Mouse (Mus musculus): ENCODE measurements around the gene Slc26a1. TPM values are rescaled to one million over a fixed set of nuclear protein-coding genes. Genes with fewer than 3 reads are reported as not detected.
A peak's percentile ranks its signal among the peaks of the same experiment; 100 is the strongest.

Slc26a1 gene
- polyA plus RNA-seq, 1 experiment from 2014 or later = 0.97 TPM

DNA sequence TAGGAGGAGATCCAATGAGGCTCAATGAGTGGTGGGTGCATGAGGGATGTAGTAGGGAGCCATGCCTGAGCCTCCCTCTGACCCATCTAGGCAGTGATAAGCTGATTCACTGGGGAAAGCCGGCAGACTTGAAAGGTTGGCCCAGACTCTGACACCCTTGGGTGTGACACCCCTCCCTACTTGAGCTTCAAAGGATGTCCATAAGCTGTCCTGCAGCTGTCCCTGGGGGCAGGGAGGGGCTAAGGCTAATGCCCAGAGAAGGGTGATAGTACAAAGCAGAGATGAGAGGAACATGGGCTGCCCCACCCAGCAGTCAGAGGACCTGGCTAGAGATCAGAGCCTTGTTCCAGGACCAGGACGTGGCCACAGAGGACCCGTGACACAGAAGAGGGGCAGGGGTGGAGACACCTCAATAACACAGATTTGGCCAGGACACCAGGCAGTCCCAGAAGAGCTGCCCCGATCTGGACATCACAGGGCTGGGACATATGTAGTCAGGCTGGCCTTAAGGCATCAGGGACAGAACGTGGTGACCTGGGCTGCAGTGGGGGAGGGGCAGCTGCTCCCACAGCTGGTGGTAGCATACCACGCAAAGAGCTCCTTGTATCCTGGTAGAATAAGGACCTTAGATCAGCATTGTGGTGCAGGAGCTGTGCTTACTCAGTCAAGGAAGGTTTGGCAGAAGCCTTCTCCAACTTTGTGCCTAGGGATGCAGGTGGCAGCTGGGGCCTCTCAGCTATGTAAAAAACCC lies 33.8 kb upstream of the Slc26a1 start:
- WGBS = 63% methylated on average over 6 of the region's 6 CpGs
- no peak for ATAC-seq (ENCODE audit: insufficient read depth, low FRiP score, low TSS enrichment)

DNA sequence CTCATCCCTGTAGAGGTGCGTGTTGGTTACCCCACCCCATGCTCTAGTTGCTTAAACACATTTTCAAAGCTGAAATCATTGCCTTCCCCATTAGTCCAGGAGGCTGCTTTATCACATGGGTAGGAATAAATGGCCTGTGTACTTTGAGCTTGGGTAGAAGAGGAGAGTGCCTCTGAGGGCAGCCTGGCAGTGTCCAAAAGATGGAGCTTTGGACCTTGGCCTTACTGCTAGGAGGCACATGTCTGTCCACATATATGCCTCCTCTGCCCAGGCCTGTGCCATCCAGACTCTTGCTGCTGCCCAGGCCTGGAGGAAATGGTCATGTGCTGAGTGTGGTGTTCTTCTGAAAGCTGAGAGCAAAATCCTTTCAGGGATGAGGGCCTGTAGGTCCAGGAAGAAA lies 33.0 kb upstream of the Slc26a1 start:
- Histone ChIP-seq H3K9ac (ENCODE audit: low read length) (no peak overlapping the region), H3K4me1 (ENCODE audit: control insufficient read depth, insufficient read depth, low read length) (no peaks in the 10 kb centered on the region), H3K36me3 (ENCODE audit: control insufficient read depth, insufficient read depth, low read length) (peaks cover 3% of the 10 kb centered on the region; the same call in 1 of the 2 replicates), H3K4me2 (ENCODE audit: low read depth) (no peak overlapping the region), H3K4me3 (ENCODE audit: low read depth, low read length) (no peak overlapping the region), H3K9me3 (ENCODE audit: control insufficient read depth, low read length) (no peaks in the 10 kb centered on the region), H3K27me3 (ENCODE audit: control insufficient read depth, insufficient read depth, low read length) (no peaks in the 10 kb centered on the region), H3K27ac (ENCODE audit: low read depth, low read length) (no peak overlapping the region)
- no peak for DNase-seq (ENCODE audit: low spot score)
- no peak for ATAC-seq (ENCODE audit: insufficient read depth, low FRiP score, low TSS enrichment)
- WGBS = 96% methylated on average over 1 of the region's 1 CpGs

More for the DNA sequence above, 33.8 kb upstream of the Slc26a1 start:
- Histone ChIP-seq H3K27me3 (ENCODE audit: control insufficient read depth, insufficient read depth, low read length) (no peaks in the 10 kb centered on the region), H3K4me3 (ENCODE audit: low read depth, low read length) (no peak overlapping the region), H3K36me3 (ENCODE audit: control insufficient read depth, insufficient read depth, low read length) (peaks cover 3% of the 10 kb centered on the region; the same call in 1 of the 2 replicates), H3K4me1 (ENCODE audit: control insufficient read depth, insufficient read depth, low read length) (no peaks in the 10 kb centered on the region), H3K27ac (ENCODE audit: low read depth, low read length) (no peak overlapping the region), H3K9me3 (ENCODE audit: control insufficient read depth, low read length) (no peaks in the 10 kb centered on the region), H3K4me2 (ENCODE audit: low read depth) (no peak overlapping the region), H3K9ac (ENCODE audit: low read length) (no peak overlapping the region)
- no peak for DNase-seq (ENCODE audit: low spot score)

DNA sequence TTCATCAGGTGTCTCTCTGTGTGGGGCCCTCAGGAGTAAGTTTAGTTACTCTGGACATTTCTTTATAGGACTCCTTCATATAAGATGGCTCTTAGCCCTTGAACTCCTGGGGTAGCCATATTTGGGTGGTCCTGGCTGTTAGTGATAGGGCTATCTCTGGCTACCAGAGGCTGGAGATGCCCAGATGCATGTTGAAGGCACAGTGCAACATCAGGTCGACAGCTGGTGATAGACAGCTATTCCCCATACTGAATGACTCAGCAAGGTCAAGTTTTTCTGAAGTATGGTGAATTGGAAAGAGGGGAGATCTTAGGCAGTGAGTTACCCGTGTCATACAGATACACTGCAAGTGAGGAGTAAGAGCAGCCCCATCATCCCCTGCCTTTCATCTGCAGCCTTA lies 32.4 kb upstream of the Slc26a1 start:
- Histone ChIP-seq H3K4me2 (ENCODE audit: low read depth) (no peak overlapping the region), H3K27ac (ENCODE audit: low read depth, low read length) (no peak overlapping the region), H3K36me3 (ENCODE audit: control insufficient read depth, insufficient read depth, low read length) (peaks cover 5% of the 10 kb centered on the region), H3K4me1 (ENCODE audit: control insufficient read depth, insufficient read depth, low read length) (no peaks in the 10 kb centered on the region), H3K4me3 (ENCODE audit: low read depth, low read length) (no peak overlapping the region), H3K27me3 (ENCODE audit: control insufficient read depth, insufficient read depth, low read length) (no peaks in the 10 kb centered on the region), H3K9me3 (ENCODE audit: control insufficient read depth, low read length) (no peaks in the 10 kb centered on the region), H3K9ac (ENCODE audit: low read length) (no peak overlapping the region)
- ATAC-seq (ENCODE audit: insufficient read depth, low FRiP score, low TSS enrichment) = no peak
- DNase-seq (ENCODE audit: low spot score) = no peak
- 85% methylated on average over 2 of the region's 2 CpGs for WGBS

DNA sequence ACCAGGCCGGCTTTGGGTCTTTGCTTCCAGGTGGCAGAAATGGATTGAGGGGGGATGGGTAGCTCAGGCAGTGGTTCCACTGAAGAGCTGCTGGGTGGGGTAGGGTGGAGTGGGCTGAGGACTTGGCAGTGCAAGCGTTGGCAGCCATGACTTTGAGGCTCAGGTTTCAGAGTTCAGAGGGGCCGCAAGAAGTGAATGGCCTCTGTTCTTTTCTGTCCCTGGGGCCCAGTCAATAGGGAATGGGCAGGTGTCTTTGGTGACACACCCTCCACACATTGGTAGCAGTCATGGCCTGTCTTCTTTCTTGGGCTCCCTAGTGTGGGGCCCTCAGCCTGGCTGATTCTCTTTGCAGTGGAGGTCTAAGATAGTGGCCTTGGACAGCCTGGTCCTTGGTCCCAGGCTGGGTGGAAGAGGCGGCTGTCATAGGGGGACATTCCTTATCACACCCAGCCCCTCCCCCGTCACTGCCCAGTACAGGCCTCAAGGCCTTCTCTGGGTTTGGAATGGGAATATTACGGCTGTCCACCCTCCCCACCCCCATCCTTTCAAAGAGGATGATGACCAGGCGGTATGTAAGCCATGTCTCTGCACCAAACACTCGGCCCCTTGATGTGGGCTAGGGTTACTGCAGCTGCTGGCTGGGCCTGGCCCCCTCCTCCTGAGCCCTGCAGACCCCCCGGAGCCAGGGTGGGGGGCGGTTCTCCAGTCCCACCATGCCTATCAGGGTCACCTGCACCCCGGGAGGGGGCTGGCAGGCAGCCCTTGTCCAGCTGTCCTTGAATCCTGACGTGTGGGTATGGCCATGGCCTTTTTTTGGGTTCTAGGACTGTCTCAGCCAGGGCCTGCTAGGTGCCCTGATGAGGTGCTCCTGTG lies 28.6 kb upstream of the Slc26a1 start:
- H3K36me3 ChIP-seq (ENCODE audit: control insufficient read depth, insufficient read depth, low read length) = peaks cover 5% of the 10 kb centered on the region
- WGBS = 81% methylated on average over 12 of the region's 12 CpGs
- H3K4me1 ChIP-seq (ENCODE audit: control insufficient read depth, insufficient read depth, low read length) = no peaks in the 10 kb centered on the region; the same call in 1 of the 2 replicates
- no peak overlapping the region for H3K9ac ChIP-seq (ENCODE audit: low read length)
- no peak overlapping the region for H3K27ac ChIP-seq (ENCODE audit: low read depth, low read length)
- H3K4me2 ChIP-seq (ENCODE audit: low read depth) = no peak overlapping the region
- H3K9me3 ChIP-seq (ENCODE audit: control insufficient read depth, low read length) = no peaks in the 10 kb centered on the region
- DNase-seq (ENCODE audit: low spot score) (no peak), ATAC-seq (ENCODE audit: insufficient read depth, low FRiP score, low TSS enrichment) (no peak)
- no peaks in the 10 kb centered on the region for H3K27me3 ChIP-seq (ENCODE audit: control insufficient read depth, insufficient read depth, low read length)
- H3K4me3 ChIP-seq (ENCODE audit: low read depth, low read length) = no peak overlapping the region

DNA sequence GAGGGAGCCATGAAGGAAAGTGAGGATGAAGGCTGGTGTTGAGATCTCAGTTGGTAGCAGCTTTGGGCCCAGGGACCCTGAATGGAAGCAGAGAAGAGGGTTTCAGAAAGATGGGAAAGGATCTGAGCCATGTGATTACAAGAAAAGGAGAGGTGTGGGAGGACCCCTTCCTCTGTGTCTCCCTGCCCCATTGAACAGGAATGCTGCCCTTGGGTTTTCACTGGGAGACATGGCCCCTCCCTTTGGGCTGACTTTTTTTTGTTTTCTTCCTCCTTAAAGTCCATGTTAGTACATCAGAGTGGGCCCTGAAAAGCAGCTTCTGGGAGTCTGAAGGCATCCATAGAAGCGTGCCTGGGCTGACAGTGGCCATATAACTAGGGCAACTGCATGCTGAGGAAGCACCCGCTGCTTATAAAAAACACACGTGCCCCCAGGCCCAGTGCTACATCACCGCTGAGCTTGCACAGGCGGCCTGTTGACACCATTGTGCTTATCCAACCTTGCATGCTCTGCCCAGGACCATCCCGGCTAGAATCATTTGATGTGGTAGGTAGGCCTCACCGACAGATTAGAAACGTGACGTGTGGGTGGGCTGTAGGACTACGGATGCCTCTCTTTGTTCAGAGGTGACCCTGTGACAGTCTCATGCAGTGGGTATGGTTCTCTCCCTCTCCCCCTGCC lies 26.1 kb upstream of the Slc26a1 start:
- DNase-seq (ENCODE audit: low spot score) (no peak), ATAC-seq (ENCODE audit: insufficient read depth, low FRiP score, low TSS enrichment) (no peak)
- Histone ChIP-seq H3K4me3 (ENCODE audit: low read depth, low read length) (no peak overlapping the region), H3K9ac (ENCODE audit: low read length) (no peak overlapping the region), H3K27ac (ENCODE audit: low read depth, low read length) (no peak overlapping the region), H3K36me3 (ENCODE audit: control insufficient read depth, insufficient read depth, low read length) (peaks cover 5% of the 10 kb centered on the region; the same call in 1 of the 2 replicates), H3K4me2 (ENCODE audit: low read depth) (no peak overlapping the region), H3K4me1 (ENCODE audit: control insufficient read depth, insufficient read depth, low read length) (peaks cover 22% of the 10 kb centered on the region), H3K27me3 (ENCODE audit: control insufficient read depth, insufficient read depth, low read length) (no peaks in the 10 kb centered on the region), H3K9me3 (ENCODE audit: control insufficient read depth, low read length) (no peaks in the 10 kb centered on the region)
- 83% methylated on average over 10 of the region's 10 CpGs for WGBS

DNA sequence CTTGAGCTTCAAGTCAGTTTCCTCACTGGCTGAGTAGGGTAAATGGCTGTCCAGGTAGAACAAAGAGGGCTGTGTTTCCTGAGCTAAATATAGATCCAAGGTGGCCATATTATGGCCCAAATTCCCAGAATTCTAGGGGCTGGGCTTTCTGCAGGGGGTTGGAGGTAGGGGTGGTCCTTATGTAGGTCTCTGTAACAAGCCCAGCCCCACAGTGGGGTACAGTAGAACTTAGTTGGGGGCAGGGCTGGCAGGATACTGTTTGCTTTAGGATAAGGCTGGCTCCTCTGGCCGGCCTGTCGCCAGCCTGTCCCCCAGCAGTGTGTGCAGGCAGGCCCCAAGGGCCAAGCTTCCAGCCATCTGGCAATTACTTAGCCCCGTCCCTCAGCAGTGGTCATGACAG lies 25.0 kb upstream of the Slc26a1 start:
- WGBS = 58% methylated on average over 3 of the region's 3 CpGs
- Histone ChIP-seq H3K9ac (ENCODE audit: low read length) (no peak overlapping the region), H3K9me3 (ENCODE audit: control insufficient read depth, low read length) (no peaks in the 10 kb centered on the region), H3K27me3 (ENCODE audit: control insufficient read depth, insufficient read depth, low read length) (no peaks in the 10 kb centered on the region), H3K36me3 (ENCODE audit: control insufficient read depth, insufficient read depth, low read length) (peaks cover 2% of the 10 kb centered on the region; the same call in 1 of the 2 replicates), H3K4me3 (ENCODE audit: low read depth, low read length) (no peak overlapping the region), H3K4me1 (ENCODE audit: control insufficient read depth, insufficient read depth, low read length) (peaks cover 33% of the 10 kb centered on the region), H3K27ac (ENCODE audit: low read depth, low read length) (no peak overlapping the region), H3K4me2 (ENCODE audit: low read depth) (no peak overlapping the region)
- DNase-seq (ENCODE audit: low spot score) (no peak), ATAC-seq (ENCODE audit: insufficient read depth, low FRiP score, low TSS enrichment) (no peak)

DNA sequence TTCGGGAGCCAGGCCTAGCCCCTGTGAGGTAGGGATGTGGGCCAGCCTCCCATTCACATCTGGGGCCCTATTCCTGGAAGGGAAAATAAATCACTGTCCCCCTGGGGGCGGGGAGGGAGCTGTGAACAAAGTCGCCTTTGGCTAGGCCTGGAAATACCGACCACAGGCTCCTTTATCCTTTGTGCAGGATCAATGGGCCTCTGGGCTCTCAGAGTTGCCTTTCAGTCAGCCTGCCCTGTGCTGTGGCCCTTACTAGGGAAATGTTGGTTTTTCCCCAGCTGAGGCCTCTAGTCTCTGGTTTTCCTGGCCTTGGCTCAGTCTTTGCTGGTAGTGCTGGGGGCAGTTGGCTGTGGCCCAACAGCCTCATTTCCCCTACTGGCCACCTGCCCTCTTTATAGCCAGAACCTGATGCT lies 22.0 kb upstream of the Slc26a1 start:
- Histone ChIP-seq H3K4me2 (ENCODE audit: low read depth) (peak overlapping the region; percentile 6; the same call in 1 of the 2 replicates), H3K9me3 (ENCODE audit: control insufficient read depth, low read length) (no peaks in the 10 kb centered on the region), H3K9ac (ENCODE audit: low read length) (peak overlapping the region; percentile 19; the same call in 1 of the 2 replicates), H3K36me3 (ENCODE audit: control insufficient read depth, insufficient read depth, low read length) (no peaks in the 10 kb centered on the region), H3K4me1 (ENCODE audit: control insufficient read depth, insufficient read depth, low read length) (peaks cover 39% of the 10 kb centered on the region), H3K4me3 (ENCODE audit: low read depth, low read length) (no peak overlapping the region), H3K27ac (ENCODE audit: low read depth, low read length) (peak overlapping the region; percentile 73), H3K27me3 (ENCODE audit: control insufficient read depth, insufficient read depth, low read length) (peaks cover 4% of the 10 kb centered on the region; the same call in 1 of the 2 replicates)
- WGBS = 7% methylated on average over 4 of the region's 4 CpGs
- DNase-seq (ENCODE audit: low spot score) (peak; percentile 81), ATAC-seq (ENCODE audit: insufficient read depth, low FRiP score, low TSS enrichment) (peak; percentile 35)

DNA sequence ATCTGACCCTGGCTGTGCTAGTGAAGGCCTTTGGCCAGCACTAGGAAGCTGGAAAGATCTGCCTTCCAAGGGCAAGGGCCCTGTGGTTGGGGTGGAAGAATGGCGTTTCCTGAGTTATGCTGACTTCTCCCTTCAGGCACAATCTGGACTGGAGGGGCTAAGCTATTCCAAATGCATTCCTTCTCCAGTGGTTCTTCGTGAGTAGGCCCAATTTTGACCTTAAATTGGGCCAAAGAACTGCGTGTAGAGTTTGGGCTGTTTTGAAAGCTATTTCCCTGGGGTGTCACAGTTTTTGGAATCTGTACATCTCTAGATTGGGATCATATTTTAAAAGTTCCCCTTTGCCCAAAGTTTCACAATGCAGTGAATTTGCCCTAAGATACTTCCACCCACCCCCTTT lies 21.2 kb upstream of the Slc26a1 start:
- H3K9ac ChIP-seq (ENCODE audit: low read length) = no peak overlapping the region
- H3K4me1 ChIP-seq (ENCODE audit: control insufficient read depth, insufficient read depth, low read length) = peaks cover 39% of the 10 kb centered on the region
- peaks cover 4% of the 10 kb centered on the region; the same call in 1 of the 2 replicates for H3K27me3 ChIP-seq (ENCODE audit: control insufficient read depth, insufficient read depth, low read length)
- no peak for ATAC-seq (ENCODE audit: insufficient read depth, low FRiP score, low TSS enrichment)
- H3K4me2 ChIP-seq (ENCODE audit: low read depth) = no peak overlapping the region
- H3K9me3 ChIP-seq (ENCODE audit: control insufficient read depth, low read length) = no peaks in the 10 kb centered on the region
- H3K4me3 ChIP-seq (ENCODE audit: low read depth, low read length) = no peak overlapping the region
- no peaks in the 10 kb centered on the region for H3K36me3 ChIP-seq (ENCODE audit: control insufficient read depth, insufficient read depth, low read length)
- DNase-seq (ENCODE audit: low spot score) = no peak
- no peak overlapping the region for H3K27ac ChIP-seq (ENCODE audit: low read depth, low read length)
- 73% methylated on average over 3 of the region's 3 CpGs for WGBS

Data from neural tube, embryonic 11.5 days (tissue).